Mouse (Mus musculus): ENCODE measurements around the gene Hnrnpl. TPM values are rescaled to one million over a fixed set of nuclear protein-coding genes. Genes with fewer than 3 reads are reported as not detected.

Gene Hnrnpl
- polyA plus RNA-seq, 1 experiment = 541 TPM

DNA sequence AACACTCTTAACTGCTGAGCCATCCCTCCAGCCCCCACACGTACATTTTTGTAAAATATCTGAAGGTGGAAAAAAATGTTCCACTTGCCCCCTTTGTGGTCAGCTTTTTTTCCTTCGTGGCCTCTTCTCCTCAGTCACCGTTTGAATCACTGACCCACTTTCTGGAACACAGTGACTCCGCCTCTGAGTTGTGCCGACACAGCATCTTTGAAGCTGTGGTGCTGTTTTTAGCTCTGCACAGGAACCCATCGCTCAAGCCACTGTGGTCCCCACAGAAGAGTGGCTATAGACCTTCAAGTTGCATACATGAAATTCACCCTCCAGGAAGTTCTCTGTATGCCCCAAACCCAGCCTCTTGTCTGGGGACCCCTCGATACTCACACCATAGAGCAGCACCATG is 27.5 kb upstream of the Hnrnpl start:
- 13% methylated on average over 7 of the region's 7 CpGs for WGBS
- TF ChIP-seq POLR2A (IDR thresholded peaks at IDR 0.05; ENCODE audit: borderline replicate concordance, control insufficient read depth, low read depth, low read length) (no peak), CTCF (IDR thresholded peaks at IDR 0.05; ENCODE audit: control insufficient read depth, insufficient read depth, low read length) (no peak)
- Histone ChIP-seq H3K27ac (ENCODE audit: control insufficient read depth, insufficient read depth, low read depth, low read length, poor library complexity) (peak overlapping the region; percentile 76), H3K4me3 (replicated peaks; ENCODE audit: control insufficient read depth, low read depth, low read length) (peak overlapping the region; percentile 49), H3K4me1 (ENCODE audit: control insufficient read depth, insufficient read depth, low read length) (peaks cover 9% of the 10 kb centered on the region)

DNA sequence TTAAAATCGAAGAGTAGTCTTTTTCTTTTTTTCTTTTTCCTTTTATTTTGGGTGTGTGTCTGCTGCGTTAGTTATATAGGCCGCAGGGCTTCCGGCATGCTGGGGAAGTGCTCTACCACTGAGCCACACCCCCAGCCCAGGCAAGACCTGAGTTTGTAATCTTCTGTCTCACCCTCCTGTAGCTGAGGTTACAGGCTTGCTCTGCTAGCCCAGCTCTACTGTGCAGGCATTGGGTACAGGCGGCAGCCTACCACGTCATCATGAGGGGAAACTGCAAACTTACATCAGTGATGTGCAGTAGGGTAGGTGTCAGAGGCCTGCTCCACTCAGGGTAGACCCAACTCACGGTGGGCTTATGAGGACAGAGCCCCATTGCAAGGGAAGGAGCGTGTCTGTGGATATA is 27.1 kb upstream of the Hnrnpl start:
- Histone ChIP-seq H3K4me3 (replicated peaks; ENCODE audit: control insufficient read depth, low read depth, low read length) (peak overlapping the region; percentile 49), H3K27ac (ENCODE audit: control insufficient read depth, insufficient read depth, low read depth, low read length, poor library complexity) (peak overlapping the region; percentile 76), H3K4me1 (ENCODE audit: control insufficient read depth, insufficient read depth, low read length) (peaks cover 9% of the 10 kb centered on the region)
- WGBS = 33% methylated on average over 8 of the region's 8 CpGs
- TF ChIP-seq POLR2A (IDR thresholded peaks at IDR 0.05; ENCODE audit: borderline replicate concordance, control insufficient read depth, low read depth, low read length) (no peak), CTCF (IDR thresholded peaks at IDR 0.05; ENCODE audit: control insufficient read depth, insufficient read depth, low read length) (no peak)

DNA sequence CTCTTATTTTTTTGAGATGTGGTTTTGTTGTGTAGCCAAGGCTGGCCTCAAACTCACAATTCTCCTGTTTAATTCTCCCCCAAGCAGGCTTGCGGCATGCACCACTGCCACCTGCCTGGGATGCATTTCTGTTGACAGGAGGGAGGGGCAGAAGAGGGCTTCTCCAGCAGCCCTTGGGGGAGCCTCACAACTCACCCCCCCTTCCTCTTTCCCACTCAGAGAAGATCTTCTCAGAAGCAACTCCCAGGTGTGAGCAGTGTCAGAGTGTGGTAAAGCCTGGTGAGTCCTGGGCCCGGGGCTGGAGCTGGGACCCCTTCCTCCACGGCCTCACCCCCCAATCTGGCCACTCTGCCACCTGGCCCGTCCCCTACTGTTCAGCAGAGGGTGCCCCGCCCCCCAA is 23.2 kb upstream of the Hnrnpl start:
- H3K4me1 ChIP-seq (ENCODE audit: control insufficient read depth, insufficient read depth, low read length) = peaks cover 10% of the 10 kb centered on the region
- no peak overlapping the region for H3K4me3 ChIP-seq (replicated peaks; ENCODE audit: control insufficient read depth, low read depth, low read length)
- whole genome bisulfite sequencing = 78% methylated on average over 5 of the region's 5 CpGs
- H3K27ac ChIP-seq (ENCODE audit: control insufficient read depth, insufficient read depth, low read depth, low read length, poor library complexity) = no peak overlapping the region
- no peak for TF ChIP-seq CTCF (IDR thresholded peaks at IDR 0.05; ENCODE audit: control insufficient read depth, insufficient read depth, low read length)
- no peak for TF ChIP-seq POLR2A (IDR thresholded peaks at IDR 0.05; ENCODE audit: borderline replicate concordance, control insufficient read depth, low read depth, low read length)

DNA sequence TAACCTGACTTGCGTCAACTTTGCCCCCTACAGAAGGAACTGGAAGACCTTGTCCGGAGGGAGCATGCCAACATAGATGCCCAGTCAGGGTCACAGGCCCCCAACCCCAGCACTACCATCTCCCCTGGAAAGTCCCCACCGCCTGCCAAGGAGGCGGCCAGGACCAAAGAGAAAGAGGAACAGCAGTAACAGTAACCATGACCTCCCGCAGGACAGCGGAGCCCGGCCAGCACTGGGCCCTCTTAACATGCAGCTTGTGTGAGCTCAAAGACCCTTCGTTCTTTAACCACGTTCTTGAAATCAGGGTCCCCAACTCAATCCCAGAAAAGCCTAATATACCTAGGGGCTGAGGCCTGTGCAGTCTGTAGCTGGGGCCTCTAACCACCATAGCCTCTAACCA is 20.5 kb upstream of the Hnrnpl start:
- Histone ChIP-seq H3K27ac (ENCODE audit: control insufficient read depth, insufficient read depth, low read depth, low read length, poor library complexity) (peak overlapping the region; percentile 20; the same call in 1 of the 2 replicates), H3K4me1 (ENCODE audit: control insufficient read depth, insufficient read depth, low read length) (peaks cover 3% of the 10 kb centered on the region; the same call in 1 of the 2 replicates), H3K4me3 (replicated peaks; ENCODE audit: control insufficient read depth, low read depth, low read length) (no peak overlapping the region)
- TF ChIP-seq POLR2A (IDR thresholded peaks at IDR 0.05; ENCODE audit: borderline replicate concordance, control insufficient read depth, low read depth, low read length) (no peak), CTCF (IDR thresholded peaks at IDR 0.05; ENCODE audit: control insufficient read depth, insufficient read depth, low read length) (no peak)
- 79% methylated on average over 9 of the region's 9 CpGs for WGBS

DNA sequence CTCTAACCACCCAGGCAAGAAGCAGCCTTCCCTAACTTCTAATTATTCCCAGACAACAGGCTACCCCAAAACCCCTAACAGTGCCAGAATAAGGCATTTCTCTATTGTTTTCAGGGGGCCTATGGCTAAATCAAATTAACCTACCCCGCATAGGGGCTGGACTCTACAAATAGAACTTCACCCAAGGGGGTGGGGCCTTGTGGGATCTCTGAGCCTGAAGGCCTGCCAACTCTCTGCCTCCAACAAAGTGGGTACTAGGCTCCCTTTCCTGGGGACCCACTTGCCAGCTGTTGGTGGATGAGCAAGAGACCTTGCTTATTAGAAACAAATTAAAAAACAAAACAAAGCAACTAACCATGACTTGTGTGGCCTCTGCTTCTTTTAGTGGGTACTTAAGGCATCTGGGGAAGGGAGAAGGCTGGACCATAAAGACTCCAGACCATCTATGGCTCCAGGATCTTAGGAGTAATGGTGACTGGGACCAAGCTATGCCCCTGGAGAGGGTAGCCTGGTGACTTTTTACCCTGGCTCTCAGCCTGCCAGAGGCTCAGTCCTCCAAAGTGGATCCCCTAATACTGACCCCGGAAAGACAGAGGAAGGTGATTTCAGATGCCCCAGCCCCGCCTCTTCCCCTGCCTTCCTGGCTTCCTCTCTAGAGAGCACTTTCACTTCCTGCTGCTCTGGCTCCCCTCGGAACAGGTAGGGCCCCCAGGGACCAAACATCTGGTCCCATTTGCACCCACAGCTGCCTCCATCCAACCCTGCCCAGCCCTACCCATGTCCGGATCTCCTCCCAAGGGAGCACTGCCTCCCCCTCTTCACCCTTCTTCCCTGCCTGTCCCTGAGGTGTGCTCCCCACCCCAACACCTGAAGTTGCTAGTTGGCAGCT is 19.8 kb upstream of the Hnrnpl start, which contains the start of gene Rinl:
Gene Rinl, plus strand, starts transcription at position 663 of the 889 bp plus-strand sequence.
- no peak for TF ChIP-seq POLR2A (IDR thresholded peaks at IDR 0.05; ENCODE audit: borderline replicate concordance, control insufficient read depth, low read depth, low read length)
- no peak for TF ChIP-seq CTCF (IDR thresholded peaks at IDR 0.05; ENCODE audit: control insufficient read depth, insufficient read depth, low read length)
- H3K27ac ChIP-seq (ENCODE audit: control insufficient read depth, insufficient read depth, low read depth, low read length, poor library complexity) = peak within 1 kb of the TSS; percentile 70
- H3K4me3 ChIP-seq (replicated peaks; ENCODE audit: control insufficient read depth, low read depth, low read length) = peak within 1 kb of the TSS; percentile 81
- H3K4me1 ChIP-seq (ENCODE audit: control insufficient read depth, insufficient read depth, low read length) = peaks cover 3% of the 10 kb centered on the region; the same call in 1 of the 2 replicates
- 17% methylated on average over 5 of the region's 5 CpGs for WGBS

DNA sequence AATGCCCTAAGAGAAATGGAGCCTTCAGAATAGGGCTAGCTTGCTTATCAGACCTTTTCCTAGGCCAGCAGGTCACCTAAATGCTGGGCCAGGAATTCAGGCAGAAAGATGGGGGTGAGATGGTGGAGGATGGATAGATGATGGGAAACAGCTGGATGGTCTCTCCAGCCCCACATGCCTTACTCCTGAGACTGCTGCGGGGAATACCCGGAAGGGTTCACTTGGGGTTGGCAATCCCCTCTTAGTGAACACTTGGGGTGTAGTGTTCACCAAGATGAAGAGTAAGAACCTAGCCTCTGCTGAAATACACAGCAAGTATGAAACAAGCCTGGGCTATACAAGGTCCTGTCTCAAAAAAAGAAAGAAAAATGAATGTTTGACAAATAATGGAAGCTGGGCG is 19.1 kb upstream of the Hnrnpl start:
- peak overlapping the region; percentile 81 for H3K4me3 ChIP-seq (replicated peaks; ENCODE audit: control insufficient read depth, low read depth, low read length)
- peak overlapping the region; percentile 70 for H3K27ac ChIP-seq (ENCODE audit: control insufficient read depth, insufficient read depth, low read depth, low read length, poor library complexity)
- peaks cover 3% of the 10 kb centered on the region; the same call in 1 of the 2 replicates for H3K4me1 ChIP-seq (ENCODE audit: control insufficient read depth, insufficient read depth, low read length)
- no peak for TF ChIP-seq POLR2A (IDR thresholded peaks at IDR 0.05; ENCODE audit: borderline replicate concordance, control insufficient read depth, low read depth, low read length)
- TF ChIP-seq CTCF (IDR thresholded peaks at IDR 0.05; ENCODE audit: control insufficient read depth, insufficient read depth, low read length) = no peak
- WGBS = 67% methylated on average over 3 of the region's 3 CpGs

DNA sequence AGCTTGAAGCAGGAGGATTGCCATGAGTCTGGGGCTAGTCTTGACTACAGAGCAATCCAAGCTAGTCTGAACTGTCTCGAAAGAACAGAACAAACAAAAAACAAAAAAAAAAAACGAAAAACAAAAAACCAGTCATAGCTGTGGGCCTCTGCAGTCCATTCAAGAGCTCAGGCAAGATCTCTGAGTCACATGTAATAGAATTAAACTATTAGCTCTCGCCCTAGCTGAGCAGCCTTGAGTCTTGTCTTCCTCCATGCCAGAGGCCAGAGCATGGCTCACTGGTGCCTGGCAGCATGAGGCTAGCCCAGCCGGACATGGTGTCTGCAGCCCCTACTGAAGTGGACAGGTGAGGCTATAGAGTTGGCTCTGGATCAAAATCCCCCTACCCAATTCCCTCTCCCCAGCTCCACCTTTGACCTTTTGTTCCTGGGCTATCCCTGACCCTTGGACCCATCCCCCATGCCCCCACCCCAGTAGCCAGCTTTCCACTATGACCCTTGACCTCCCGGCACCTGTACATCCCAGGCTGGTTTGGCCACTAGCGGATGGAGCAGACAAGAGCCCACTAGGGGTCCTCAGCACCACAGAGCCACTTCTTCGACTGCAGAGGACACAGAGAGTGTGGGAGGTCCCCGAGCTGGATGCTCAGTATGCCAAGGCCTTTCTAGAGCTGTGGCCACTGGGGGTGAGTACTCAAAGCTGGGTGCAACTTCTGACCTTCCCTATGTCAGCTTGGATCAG is 18.1 kb upstream of the Hnrnpl start:
- Histone ChIP-seq H3K27ac (ENCODE audit: control insufficient read depth, insufficient read depth, low read depth, low read length, poor library complexity) (no peak overlapping the region), H3K4me3 (replicated peaks; ENCODE audit: control insufficient read depth, low read depth, low read length) (no peak overlapping the region), H3K4me1 (ENCODE audit: control insufficient read depth, insufficient read depth, low read length) (peaks cover 3% of the 10 kb centered on the region; the same call in 1 of the 2 replicates)
- 70% methylated on average over 8 of the region's 8 CpGs for WGBS
- TF ChIP-seq POLR2A (IDR thresholded peaks at IDR 0.05; ENCODE audit: borderline replicate concordance, control insufficient read depth, low read depth, low read length) (no peak), CTCF (IDR thresholded peaks at IDR 0.05; ENCODE audit: control insufficient read depth, insufficient read depth, low read length) (no peak)

DNA sequence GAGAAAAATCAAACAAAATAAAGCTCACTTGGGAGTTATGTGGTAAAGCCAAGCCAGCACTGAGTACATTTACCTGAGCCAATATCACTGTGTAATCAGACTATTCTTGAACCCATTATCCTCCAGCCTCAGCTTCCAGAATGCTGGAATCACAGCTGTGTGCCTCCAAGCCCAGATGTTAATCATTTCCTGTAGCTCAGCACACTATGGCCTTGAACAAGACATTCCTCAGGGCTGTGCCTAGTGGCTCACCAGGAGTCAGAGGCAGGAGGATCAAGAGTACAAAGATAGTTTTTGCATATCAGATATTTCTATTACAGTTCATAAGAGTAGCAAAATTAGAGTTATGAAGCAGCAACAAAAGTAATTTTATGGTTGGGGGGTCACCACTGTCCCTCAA is 16.6 kb upstream of the Hnrnpl start:
- H3K4me3 ChIP-seq (replicated peaks; ENCODE audit: control insufficient read depth, low read depth, low read length) = no peak overlapping the region
- peaks cover 3% of the 10 kb centered on the region; the same call in 1 of the 2 replicates for H3K4me1 ChIP-seq (ENCODE audit: control insufficient read depth, insufficient read depth, low read length)
- no peak overlapping the region for H3K27ac ChIP-seq (ENCODE audit: control insufficient read depth, insufficient read depth, low read depth, low read length, poor library complexity)
- no peak for TF ChIP-seq CTCF (IDR thresholded peaks at IDR 0.05; ENCODE audit: control insufficient read depth, insufficient read depth, low read length)
- TF ChIP-seq POLR2A (IDR thresholded peaks at IDR 0.05; ENCODE audit: borderline replicate concordance, control insufficient read depth, low read depth, low read length) = no peak
